Mouse (Mus musculus) skeletal muscle tissue, adult 2 months (tissue): ENCODE results near the gene Samd3.
A peak's percentile ranks its signal among the peaks of the same experiment; 100 is the strongest.

Experiments used
- DNase-seq: peaks from one replicate; pipeline ENCODE4 v3.0.0-alpha.2; 2012; ENCODE audit warnings: low read depth, low spot score

The Samd3 gene

DNA sequence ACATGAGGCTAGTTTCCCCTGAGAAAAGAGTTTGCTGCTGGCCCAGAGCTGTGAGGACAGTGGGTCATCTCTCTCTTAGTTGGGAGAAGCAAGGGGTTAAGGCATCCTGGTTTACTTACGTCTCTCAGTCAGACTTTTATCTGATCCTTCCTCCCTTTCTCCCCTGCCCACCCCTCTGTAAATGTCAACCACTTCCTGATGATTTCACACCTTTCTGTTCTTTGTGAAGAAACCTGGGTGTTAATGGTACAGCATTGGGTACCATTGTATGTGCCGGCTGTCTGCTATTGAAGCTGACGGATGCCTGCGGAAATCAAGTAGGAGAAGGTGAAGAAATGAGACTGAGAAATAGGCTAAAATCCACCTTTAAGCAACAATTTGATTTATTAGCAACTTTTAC lies at the start of gene Samd3:
Gene Samd3 (plus strand): TSS at position 220 of the 400 bp plus-strand sequence.
- DNase-seq, result no peak

DNA sequence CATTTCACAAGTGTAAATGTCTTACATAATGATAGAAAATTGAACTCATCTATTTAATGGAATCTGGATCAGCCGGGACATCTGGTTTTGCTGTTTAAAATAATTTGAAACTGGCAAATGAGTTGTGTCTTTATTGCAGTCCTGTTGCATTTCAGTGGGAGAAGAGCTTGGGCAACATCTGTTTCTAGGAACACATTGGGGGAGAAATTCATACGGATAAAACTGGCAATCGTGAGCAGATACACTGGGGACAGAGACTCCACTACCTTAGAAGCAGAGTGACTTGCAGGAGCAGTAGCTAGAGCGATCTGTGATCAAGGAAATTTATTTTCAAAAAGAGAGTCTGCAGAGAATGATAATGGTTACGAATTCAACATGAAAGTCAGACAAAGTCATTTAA lies 44.2 kb upstream of the Samd3 start:
- no peak for DNase-seq

DNA sequence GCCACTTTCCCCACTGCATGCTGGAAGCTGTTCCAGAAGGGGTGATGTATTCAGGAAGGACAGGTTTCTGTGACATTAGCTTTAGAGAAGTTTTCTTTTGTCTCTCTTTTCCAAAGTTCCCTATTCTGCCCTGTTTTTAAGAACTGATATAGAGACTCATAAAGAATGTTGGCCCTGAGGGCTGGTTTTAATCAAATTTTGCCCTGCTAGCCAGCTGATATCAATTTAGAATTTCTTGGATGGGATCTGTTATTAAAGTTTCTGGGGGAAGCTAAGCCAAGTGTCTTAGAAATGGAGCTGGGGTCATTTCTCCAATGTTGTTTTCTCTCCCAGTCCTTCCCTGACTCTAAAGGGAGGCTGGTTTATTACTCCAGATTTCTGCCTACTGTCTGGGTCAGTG lies 38.7 kb upstream of the Samd3 start:
- no peak for DNase-seq

DNA sequence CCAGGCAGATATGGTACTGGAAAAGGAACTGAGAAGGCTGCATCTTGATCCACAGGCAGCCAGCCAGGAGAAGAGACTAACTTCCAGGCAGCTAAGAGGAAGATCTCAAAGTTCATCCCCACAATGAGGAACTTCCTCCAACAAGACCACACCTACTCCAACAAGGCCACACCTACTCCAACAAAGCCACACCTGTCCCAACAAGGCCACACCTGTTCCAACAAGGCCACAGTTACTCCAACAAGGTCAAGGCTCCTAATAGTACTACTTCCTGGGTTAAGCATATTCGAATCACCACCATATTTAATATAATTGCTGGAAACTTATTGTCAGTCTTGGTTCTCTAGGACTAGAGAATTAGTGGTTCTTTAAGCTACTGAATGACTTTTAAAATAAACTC lies 34.6 kb upstream of the Samd3 start:
- DNase-seq, result no peak

DNA sequence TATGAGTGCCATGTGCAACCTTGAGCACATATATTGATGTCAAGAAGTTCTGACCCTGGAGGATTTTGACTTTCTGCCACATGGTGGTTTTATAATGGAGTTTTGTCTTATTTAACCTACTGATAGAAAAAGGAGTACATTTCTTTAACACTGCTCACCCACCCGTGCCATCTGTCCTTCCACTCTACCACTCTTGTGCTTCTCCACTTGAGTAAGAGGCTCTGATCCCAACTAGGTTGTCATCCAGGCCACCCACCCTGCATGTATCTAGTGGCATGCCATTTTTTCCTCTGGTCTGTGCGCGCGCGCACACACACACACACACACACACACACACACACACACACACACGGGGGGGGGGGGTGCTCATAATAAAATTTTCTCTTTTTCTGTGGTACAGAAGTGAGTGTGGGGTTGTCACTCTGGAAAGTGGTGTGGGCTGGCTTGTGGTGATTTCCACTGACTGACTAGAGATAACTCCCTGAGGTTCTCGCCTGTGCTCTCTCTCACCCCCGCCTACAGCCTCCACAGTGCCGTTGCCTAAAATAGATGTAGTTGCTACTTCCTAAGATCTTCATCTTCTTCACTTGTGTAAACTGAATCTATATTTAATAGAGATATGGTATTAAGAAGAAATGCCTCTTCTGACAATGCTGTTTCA lies 26.7 kb upstream of the Samd3 start:
- DNase-seq, result no peak

DNA sequence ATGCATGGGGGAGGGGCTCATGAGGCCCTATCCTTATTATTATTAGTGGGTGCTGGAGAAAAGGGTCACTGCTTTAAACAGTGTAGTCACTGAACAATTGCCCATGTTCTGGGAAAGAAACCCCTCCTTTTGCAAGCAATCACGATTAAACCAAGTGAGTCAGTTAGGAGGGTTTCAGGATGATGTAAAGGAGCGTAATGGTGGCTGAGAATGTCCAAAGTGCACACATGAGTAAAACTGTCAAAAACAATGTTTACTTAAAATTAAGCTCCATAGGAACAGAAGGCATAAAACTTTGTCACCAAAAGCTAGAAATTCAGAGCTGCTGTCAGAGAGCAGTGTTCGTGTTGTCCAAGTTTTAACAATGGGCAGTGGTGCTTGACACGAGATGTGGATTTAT lies 8.8 kb upstream of the Samd3 start:
- no peak for DNase-seq

DNA sequence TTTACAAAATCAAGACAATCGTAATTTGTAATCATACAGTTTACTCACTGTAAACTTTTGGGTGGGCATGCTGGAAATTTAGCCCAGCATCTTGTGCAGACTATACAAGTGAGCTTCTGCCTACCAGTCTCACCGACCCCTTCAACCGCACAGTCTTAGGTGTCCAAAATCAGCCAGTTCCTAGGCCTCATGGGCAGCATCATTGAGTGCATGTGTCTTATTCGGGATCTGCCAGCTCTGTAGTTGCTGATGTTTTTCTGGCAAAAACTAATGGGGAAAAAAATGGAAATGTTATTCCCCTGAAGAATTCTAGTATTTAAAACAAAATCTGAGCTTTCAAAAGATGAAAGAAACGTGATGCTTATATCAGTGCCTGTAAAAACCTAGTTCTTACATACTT lies 3.3 kb upstream of the Samd3 start:
- no peak for DNase-seq

DNA sequence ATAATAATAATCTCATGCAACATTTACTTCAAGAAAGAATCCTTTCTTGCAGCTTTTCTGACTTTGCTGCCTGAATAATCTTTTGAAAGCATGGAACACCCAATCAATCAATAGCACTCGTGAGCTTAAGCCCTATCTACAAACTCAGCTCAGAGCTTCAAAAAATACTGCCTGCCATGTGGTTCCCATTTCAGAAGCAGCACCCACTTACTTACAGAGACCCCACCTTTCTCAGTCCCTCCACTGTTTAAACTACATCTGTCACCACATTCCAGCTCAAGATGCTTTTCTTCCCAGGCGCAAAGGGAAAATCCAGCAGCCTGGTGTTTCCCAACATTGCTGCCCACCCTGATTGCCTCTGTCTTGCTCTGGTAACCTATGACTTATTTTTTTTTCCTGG lies 2.8 kb upstream of the Samd3 start:
- DNase-seq, result no peak

DNA sequence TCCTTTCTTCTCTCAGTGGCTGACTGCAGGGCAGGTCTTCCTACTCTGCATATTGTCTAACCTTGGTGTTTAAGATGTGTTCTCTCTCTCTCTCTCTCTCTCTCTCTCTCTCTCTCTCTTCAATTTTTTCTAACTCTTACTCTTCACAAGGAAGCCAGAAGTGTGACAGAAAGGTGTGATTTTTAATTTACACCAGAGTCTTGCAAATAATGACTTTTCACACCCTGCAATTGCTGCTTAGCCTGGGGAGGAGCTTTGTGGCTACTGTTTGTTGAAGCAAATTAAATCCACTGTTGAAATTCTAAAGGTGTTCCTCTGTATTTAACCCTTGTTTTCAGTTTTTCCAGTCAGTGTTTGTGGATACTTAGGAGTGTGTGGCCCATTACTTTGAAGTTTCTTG lies 1.3 kb upstream of the Samd3 start:
- DNase-seq, result no peak

DNA sequence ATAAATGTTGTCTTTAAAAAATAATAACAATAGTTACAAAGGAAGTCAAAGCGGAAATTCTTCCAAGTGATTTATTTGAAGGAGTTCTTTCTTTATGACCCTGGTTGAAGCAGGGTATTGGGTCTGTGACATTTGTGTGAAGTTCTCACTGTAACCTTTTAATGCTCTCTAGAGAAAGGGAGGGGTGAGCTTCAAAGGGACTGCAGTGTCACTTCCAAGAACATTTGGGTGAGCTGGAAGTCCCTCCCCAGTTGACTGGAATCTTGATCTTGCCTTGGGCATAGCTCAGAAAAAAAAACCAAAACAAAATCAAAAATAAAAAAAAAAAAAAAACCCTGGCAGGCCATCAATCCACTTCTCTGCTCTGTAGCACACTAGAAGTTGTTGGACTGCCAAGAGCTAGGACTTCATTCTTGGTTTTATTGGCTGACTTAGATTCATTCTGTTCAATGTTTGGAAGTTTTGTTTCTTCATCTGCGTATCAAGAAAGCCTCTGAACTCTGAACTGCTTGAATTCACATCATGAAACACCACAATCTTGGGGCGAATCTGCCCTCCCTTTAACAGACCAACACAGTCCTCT lies 2.7 kb downstream of the Samd3 start:
- DNase-seq, result peak; percentile 5

DNA sequence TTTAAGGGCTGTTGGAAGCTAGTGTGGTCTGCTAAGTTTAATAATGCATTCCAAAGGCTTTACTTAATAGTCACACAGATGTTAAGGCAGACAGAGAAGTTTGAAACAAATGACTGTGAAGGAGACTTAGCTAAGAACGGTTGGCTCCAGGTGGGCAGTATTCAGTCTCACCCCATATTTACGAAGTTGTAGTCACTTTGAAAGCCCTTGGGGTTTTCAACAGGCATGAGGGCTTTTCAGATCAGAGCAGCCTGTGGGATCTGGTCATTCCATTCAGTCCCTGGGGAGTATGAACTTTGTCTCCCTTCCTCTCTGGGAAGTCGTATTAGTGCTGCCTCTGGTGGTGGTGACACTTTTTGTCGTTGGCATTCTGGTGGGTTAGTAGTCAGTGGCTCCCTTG lies 9.1 kb downstream of the Samd3 start:
- DNase-seq, result no peak

DNA sequence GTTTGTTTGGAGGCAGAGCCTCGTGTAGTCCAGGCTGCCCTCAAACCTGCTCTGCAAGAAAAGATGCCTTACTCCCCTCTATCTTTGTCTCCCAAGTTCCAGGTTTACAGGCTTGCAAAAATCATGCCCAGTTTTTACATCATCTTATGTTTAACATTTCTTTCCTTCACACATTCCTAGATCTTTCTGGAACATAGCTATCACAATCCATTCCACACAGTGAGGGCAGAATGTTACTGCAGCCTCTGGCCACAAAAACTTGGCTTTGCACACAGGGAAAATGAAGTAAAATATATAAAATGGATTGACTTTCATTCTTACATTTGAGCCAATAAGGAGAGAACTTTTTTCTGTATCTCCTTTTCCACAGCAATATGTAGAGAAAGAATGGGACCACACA lies 9.6 kb downstream of the Samd3 start:
- DNase-seq, result no peak

DNA sequence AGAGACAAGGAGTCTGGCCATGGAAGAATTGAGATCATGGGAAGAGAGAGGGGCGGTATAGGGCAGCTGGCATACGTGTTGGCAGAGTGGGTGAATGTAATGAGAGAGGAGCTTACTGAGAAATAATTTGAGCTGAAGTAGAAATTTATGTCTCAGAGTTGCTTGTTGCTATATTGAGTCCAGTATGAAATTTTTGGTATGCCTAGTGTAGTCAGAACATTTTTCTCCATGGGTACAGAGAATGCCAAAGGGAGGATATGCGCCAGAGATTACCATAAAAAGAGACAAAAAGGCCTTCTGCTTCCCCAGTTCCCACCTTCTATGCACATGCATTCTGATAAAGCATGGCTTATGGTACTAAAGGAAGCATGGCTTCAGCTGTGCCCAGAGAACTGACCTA lies 13.7 kb downstream of the Samd3 start:
- DNase-seq, result no peak

DNA sequence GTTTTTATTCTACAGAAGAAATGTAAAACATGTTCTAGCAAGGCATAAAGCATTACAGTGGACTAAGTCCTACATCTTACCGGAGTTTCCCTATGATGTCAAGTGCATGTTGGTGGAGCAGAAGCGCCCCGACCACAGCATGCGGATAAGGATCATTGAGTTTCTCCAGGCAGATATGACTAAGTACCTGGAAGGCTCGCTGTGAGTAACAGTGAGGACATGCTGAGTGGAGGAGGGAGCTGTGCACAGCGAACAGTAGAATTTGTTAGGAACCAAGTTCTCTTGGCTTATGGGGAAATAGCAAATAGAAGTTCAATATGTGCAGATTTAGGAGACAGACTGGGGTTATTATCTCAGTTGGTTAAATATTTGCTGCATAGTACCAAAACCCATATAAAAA lies 15.0 kb downstream of the Samd3 start:
- DNase-seq, result no peak

DNA sequence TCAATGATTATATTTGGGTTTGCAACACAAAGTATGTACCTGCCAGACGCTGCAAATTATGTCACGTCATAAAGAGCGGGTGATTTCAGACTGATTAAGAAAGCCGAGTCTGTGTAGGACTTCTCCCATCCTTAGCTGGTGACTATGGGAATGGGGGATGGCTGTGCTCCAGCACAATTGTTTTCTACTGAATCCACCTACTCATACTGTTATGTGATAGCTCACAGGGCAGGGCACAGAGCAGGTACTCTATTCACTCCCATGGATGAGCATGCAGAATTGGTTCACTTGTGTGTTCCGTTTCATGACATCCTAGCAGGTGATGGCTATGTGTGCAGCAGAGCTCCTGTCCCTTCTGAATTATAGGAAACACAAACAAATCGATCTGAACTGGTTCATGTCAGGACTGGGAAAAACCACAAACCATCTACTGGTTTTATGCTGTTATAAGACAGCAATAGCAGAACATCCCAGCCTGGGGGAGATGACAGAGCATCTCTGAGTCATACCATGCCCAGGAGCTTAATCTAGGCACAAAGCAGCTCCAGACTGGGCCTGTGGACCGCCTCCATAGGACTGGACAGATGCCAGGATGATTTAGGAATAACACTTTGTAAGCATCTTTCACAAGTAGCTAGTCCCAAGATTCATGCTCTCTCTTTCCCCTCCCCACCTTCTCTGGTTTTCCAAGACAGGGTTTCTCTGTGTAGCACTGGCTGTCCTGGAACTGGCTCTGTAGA lies 20.1 kb downstream of the Samd3 start:
- no peak for DNase-seq

DNA sequence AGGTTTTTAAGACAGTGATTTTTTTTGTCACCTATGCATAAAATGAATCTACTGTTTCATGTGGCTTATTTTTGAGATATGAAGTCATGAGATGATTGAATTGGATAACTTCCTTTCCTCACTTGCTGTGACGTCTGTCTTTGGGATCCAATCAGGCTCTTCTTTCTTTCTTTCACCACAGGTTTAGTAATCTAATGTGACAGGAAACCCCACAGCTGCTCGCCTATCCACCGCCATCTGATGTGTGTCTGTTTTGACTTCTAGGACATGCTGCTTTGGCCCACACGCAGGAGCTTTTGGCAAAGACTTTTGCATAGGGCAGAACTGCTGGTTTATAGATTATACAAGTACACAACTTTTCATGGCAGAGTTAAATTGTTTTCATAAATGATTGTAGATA lies 30.4 kb downstream of the Samd3 start:
- no peak for DNase-seq

DNA sequence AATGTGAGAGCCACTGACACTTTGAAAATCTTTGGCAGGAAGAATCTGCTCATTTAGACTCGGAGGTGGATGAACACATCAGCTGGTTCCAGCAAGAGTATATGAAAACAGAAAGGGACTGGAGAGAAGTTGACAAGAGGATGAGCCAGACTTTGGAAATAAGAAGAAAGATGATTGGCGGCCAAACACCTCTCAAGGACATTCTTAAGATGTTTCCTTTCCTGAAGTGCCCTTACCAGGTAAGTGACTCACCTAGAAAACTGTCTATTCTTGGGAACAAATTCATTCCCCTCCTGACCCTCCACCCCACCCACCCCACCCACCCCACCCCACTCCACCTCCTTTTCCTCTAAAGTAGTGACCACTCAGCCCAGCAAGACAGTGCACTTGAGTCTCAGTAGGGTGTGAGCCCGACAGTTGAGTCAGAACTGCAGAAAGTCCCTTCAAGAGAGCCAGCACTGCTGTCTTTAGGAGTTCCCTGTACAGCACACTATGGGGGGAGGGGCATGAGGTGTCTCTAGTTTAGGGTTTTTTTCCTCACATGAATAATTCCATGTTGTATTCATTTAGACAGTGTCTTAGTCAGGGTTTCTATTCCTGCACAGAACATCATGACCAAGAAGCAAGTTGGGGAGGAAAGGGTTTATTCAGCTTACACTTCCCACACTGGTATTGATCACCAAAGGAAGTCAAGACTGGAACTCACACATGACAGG lies 34.4 kb downstream of the Samd3 start:
- no peak for DNase-seq

DNA sequence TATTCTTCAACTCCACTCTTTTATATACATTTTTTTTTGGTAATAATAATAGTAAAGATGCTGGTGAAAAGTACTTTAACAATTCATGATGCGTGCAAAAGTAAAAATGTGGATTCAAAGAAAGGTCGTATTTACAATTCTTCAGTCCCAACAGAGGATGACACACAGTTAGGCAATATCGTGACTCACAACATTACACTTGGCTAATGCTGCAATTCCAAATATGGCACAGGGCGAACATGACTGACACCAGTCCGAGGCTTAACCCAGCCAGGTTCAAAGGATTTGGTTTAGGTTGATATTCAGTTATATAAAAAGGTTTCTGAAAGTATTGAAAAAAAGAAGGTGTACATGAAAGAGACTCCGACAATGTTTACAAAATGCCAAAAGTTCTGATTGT lies 45.9 kb downstream of the Samd3 start:
- DNase-seq, result no peak

DNA sequence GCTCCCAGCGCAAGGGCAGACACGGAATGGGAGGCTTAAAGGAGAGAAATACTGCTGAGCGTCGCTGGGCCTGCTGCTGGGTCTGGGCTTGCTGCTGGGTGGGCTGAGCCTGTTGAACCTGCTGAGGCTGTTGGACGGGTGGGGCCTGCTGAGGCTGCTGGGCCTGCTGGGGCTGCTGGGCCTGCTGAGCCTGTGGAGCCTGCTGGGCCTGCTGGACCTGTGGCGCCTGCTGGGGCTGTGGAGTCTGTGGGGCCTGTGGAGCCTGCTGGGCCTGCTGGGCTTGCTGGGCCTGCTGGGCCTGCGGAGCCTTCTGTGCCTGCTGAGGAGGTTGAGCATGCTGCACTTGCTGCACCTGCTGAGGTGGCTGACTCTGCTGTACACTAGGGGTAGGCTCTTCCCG lies 50.5 kb downstream of the Samd3 start:
- no peak for DNase-seq

DNA sequence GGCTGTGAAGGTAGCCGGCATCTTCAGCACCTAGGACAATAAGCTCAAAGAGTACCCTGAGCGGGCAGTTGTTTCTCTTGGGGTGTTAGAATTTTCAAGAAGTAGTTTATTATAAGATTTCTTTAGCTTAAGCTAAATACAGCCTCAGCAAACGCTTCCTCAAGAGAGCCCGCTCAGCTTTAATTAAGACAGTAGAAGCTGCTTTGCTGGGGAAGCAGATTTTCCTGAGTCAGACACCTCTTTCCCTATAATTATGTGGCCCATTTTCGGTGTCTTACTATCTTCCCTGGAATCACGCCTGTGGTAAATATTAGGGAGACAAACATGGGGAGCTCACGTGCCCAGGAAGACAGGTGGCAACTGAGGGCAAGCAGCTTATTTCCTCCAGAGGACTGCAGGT lies 57.6 kb downstream of the Samd3 start:
- no peak for DNase-seq

DNA sequence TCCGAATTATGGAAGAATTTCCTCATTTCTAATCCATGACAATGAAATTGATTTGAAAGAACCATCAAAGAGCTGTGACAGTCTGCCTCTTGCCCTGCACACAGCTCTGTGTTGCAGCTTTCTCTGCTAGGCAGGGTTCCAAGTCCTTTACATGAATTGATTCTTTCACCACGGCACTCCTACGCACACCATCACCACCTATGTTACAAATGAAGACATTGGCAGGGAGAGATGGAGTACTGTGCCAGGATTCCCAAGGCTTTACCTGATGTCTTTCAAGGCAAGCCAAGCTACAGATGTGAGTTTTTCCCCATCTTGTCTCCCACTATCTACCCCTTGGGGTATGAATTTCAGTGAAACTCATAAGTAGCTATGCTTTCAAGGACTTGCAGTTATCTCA lies 67.7 kb downstream of the Samd3 start:
- DNase-seq, result no peak

DNA sequence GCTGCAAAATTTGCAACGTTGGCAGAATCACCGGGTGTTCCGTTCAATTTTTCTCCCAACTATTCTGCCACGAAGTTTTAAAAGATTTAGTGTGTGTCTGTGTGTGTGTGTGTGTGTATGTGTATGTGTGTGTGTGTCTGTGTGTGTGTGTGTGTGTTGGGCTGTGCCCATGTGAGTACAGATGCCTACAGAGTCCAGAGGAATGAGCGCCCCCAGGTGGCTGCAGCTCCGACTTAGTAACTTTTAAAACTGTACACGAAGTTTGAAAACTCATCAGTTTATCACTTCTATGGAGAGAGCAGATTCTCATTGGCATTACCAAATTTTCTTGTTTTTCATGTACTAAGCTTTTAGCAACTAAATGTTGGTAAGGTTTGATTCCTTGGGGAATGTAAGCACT lies 68.1 kb downstream of the Samd3 start:
- DNase-seq, result no peak

DNA sequence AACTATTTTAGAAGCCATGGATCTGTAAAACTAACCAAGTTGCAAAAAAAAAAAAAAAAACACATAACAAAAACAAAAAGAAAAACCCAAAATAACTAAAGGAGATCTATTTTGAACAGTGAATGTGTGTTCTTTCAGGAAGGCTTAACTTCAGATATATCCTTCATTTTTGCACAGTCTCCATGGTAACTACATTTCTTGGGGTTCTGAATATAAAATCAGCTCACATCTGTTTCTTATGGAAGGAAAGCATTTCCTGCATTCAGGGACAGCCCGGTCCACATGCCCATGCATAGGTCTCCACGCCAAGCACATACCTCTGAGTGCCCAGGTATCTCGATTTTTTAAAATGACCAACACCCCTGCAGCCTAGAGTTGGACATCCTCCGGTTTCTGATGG lies 72.8 kb downstream of the Samd3 start:
- no peak for DNase-seq
